Mouse (Mus musculus) frontal cortex, postnatal 10 days (tissue): ENCODE data around the gene Mrps18b.

Source experiments
- DNase-seq, 2 experiments: peaks; one replicate each; pipeline ENCODE4 v3.0.0; 2022; ENCODE audit warnings: low spot score in 2 of 2, mixed read lengths in 1 of 2

Gene Mrps18b

GRCm38 (mm10) chr17:35874721-35875120 lies 41.5 kb downstream of the Mrps18b start:
- no peak for DNase-seq

GRCm38 (mm10) chr17:35873774-35874519 lies 42.2 kb downstream of the Mrps18b start:
- peak; percentile 69 to 81 for DNase-seq

- no peak for DNase-seq
Observed at GRCm38 (mm10) chr17:35870884-35871696, 45.1 kb downstream of the Mrps18b start.

- DNase-seq, result peak; percentile 52 to 67
Observed at GRCm38 (mm10) chr17:35870151-35870883, 45.9 kb downstream of the Mrps18b start.

GRCm38 (mm10) chr17:35869346-35870067 lies 46.7 kb downstream of the Mrps18b start:
- peak in 1 of 2 experiments; percentile 59 for DNase-seq

- DNase-seq, result no peak
Observed at GRCm38 (mm10) chr17:35868961-35869345, 47.2 kb downstream of the Mrps18b start.

GRCm38 (mm10) chr17:35868165-35868820 lies 47.9 kb downstream of the Mrps18b start:
- no peak for DNase-seq

GRCm38 (mm10) chr17:35866911-35867890 lies 49.0 kb downstream of the Mrps18b start:
- DNase-seq, result no peak

GRCm38 (mm10) chr17:35866281-35866831 lies 49.8 kb downstream of the Mrps18b start:
- peak in 1 of 2 experiments; percentile 58 for DNase-seq

GRCm38 (mm10) chr17:35865481-35866280 lies 50.5 kb downstream of the Mrps18b start, which contains the start of gene Ppp1r18:
Ppp1r18 (plus strand) TSS chr17:35865593.
- DNase-seq, result peak in 1 of 2 experiments; percentile 60

GRCm38 (mm10) chr17:35864832-35865353 lies 51.3 kb downstream of the Mrps18b start:
- no peak for DNase-seq

- peak; percentile 78 to 89 for DNase-seq
Observed at GRCm38 (mm10) chr17:35861198-35861857, 54.9 kb downstream of the Mrps18b start, which contains the start of gene Nrm. Nrm (plus strand) TSS chr17:35861318.

GRCm38 (mm10) chr17:35860831-35861197 lies 55.4 kb downstream of the Mrps18b start:
- no peak for DNase-seq
